Mouse (Mus musculus) testis, adult 2 months (tissue): ENCODE data around the gene Cuedc1. TPM values are rescaled to one million over a fixed set of nuclear protein-coding genes. Genes with fewer than 3 reads are reported as not detected.

Experiments
- H3K27ac ChIP-seq: fragments of 200-500 bp; 2 replicates; pipeline ENCODE4 v1.5.1; 2012; ENCODE audit warnings: low read depth, low read length; ENCODE audit not compliant: control insufficient read depth, insufficient read depth
- H3K27me3 ChIP-seq: fragments of 200-500 bp; 2 replicates; pipeline ENCODE4 v1.6.1; 2012; ENCODE audit warnings: mild to moderate bottlenecking, low read length, moderate library complexity; ENCODE audit not compliant: control insufficient read depth, insufficient read depth
- H3K36me3 ChIP-seq: fragments of 200-500 bp; 2 replicates; pipeline ENCODE4 v1.6.1; 2012; ENCODE audit warnings: mild to moderate bottlenecking, low read length; ENCODE audit not compliant: control insufficient read depth, insufficient read depth
- H3K4me1 ChIP-seq: fragments of 200-500 bp; 2 replicates; pipeline ENCODE4 v1.6.1; 2012; ENCODE audit warnings: low read length; ENCODE audit not compliant: control insufficient read depth, insufficient read depth
- H3K4me3 ChIP-seq: fragments of 200-500 bp; 2 replicates; pipeline ENCODE4 v1.5.1; 2012; ENCODE audit warnings: low read depth, mild to moderate bottlenecking, low read length, moderate library complexity, mixed read lengths; ENCODE audit not compliant: control insufficient read depth
- CTCF ChIP-seq: fragments of 200-500 bp; IDR thresholded peaks from 2 replicates; pipeline ENCODE4 v1.5.1; 2012; ENCODE audit warnings: low read depth, mild to moderate bottlenecking, inconsistent platforms, low read length, moderate library complexity; ENCODE audit not compliant: control insufficient read depth, insufficient read depth, insufficient replicate concordance
- POLR2A ChIP-seq: fragments of 200-500 bp; IDR thresholded peaks from 2 replicates; pipeline ENCODE4 v1.6.1; 2012; ENCODE audit warnings: low read depth, mild to moderate bottlenecking, inconsistent platforms, low read length, moderate library complexity; ENCODE audit not compliant: control insufficient read depth
- polyA plus RNA-seq: library from polyadenylated mRNA; depleted of rRNA; stranded (reverse); fragments of >200 nt; gene quantifications from 2 replicates; pipeline ENCODE4 v1.2.3, GENCODE M21; 2012

Gene Cuedc1
- polyA plus RNA-seq, 1 experiment = 1.9 TPM

- Histone ChIP-seq H3K36me3 (no peaks in the 10 kb centered on the region), H3K27ac (peak overlapping the region; percentile 29; the same call in 1 of the 2 replicates), H3K27me3 (no peaks in the 10 kb centered on the region), H3K4me3 (no peak overlapping the region), H3K4me1 (peaks cover 6% of the 10 kb centered on the region)
- TF ChIP-seq POLR2A (no peak), CTCF (no peak)
Measured at GRCm38 (mm10) chr11:88114871-88115301, 17.0 kb downstream of the Cuedc1 start.

GRCm38 (mm10) chr11:88116568-88116967 lies 18.7 kb downstream of the Cuedc1 start:
- H3K36me3 ChIP-seq = no peaks in the 10 kb centered on the region
- no peak overlapping the region for H3K4me3 ChIP-seq
- TF ChIP-seq POLR2A (no peak), CTCF (no peak)
- H3K27me3 ChIP-seq = no peaks in the 10 kb centered on the region
- H3K27ac ChIP-seq = no peak overlapping the region
- H3K4me1 ChIP-seq = peaks cover 6% of the 10 kb centered on the region

- TF ChIP-seq CTCF (no peak), POLR2A (no peak)
- peaks cover 6% of the 10 kb centered on the region for H3K4me1 ChIP-seq
- no peaks in the 10 kb centered on the region for H3K27me3 ChIP-seq
- no peak overlapping the region for H3K4me3 ChIP-seq
- no peaks in the 10 kb centered on the region for H3K36me3 ChIP-seq
- H3K27ac ChIP-seq = peak overlapping the region; percentile 64
Measured at GRCm38 (mm10) chr11:88117356-88118090, 19.7 kb downstream of the Cuedc1 start.

GRCm38 (mm10) chr11:88118091-88118440 lies 20.2 kb downstream of the Cuedc1 start:
- no peak for TF ChIP-seq POLR2A
- TF ChIP-seq CTCF = no peak
- H3K27me3 ChIP-seq = no peaks in the 10 kb centered on the region
- H3K4me1 ChIP-seq = peaks cover 6% of the 10 kb centered on the region
- H3K36me3 ChIP-seq = no peaks in the 10 kb centered on the region
- H3K4me3 ChIP-seq = no peak overlapping the region
- H3K27ac ChIP-seq = peak overlapping the region; percentile 64

GRCm38 (mm10) chr11:88118817-88119642 lies 21.2 kb downstream of the Cuedc1 start:
- peaks cover 6% of the 10 kb centered on the region for H3K4me1 ChIP-seq
- TF ChIP-seq CTCF (no peak), POLR2A (no peak)
- H3K4me3 ChIP-seq = no peak overlapping the region

GRCm38 (mm10) chr11:88122545-88122944 lies 24.7 kb downstream of the Cuedc1 start:
- no peak overlapping the region for H3K4me3 ChIP-seq
- no peaks in the 10 kb centered on the region for H3K36me3 ChIP-seq
- H3K27me3 ChIP-seq = no peaks in the 10 kb centered on the region
- no peak overlapping the region for H3K27ac ChIP-seq
- H3K4me1 ChIP-seq = peaks cover 4% of the 10 kb centered on the region
- TF ChIP-seq CTCF = no peak
- no peak for TF ChIP-seq POLR2A

More at GRCm38 (mm10) chr11:88118817-88119642, 21.2 kb downstream of the Cuedc1 start:
- H3K27ac ChIP-seq = no peak overlapping the region; the same call in 1 of the 2 replicates
- no peaks in the 10 kb centered on the region for H3K36me3 ChIP-seq
- H3K27me3 ChIP-seq = no peaks in the 10 kb centered on the region

- Histone ChIP-seq H3K27ac (no peak overlapping the region), H3K4me1 (peaks cover 2% of the 10 kb centered on the region)
- TF ChIP-seq POLR2A (no peak), CTCF (no peak)
Measured at GRCm38 (mm10) chr11:88123021-88123420, 25.2 kb downstream of the Cuedc1 start.

More at GRCm38 (mm10) chr11:88123021-88123420, 25.2 kb downstream of the Cuedc1 start:
- no peaks in the 10 kb centered on the region for H3K36me3 ChIP-seq
- H3K4me3 ChIP-seq = no peak overlapping the region
- no peaks in the 10 kb centered on the region for H3K27me3 ChIP-seq
